Mouse (Mus musculus): ENCODE results near the gene Disc1. TPM values are rescaled to one million over a fixed set of nuclear protein-coding genes. Genes with fewer than 3 reads are reported as not detected.

Disc1 gene
- total RNA-seq, 2 experiments from 2014 or later, result 1.1 to 1.2 TPM

- peak; percentile 83 for ATAC-seq (replicated peaks; ENCODE audit: poor library complexity)
Measured at GRCm38 (mm10) chr8:125066913-125067595, 13.1 kb downstream of the Disc1 start.

- peak; percentile 59 for ATAC-seq (replicated peaks; ENCODE audit: poor library complexity)
Measured at GRCm38 (mm10) chr8:125067596-125067960, 13.6 kb downstream of the Disc1 start.

- ATAC-seq (replicated peaks; ENCODE audit: poor library complexity), result peak; percentile 25
Measured at GRCm38 (mm10) chr8:125068146-125068905, 14.3 kb downstream of the Disc1 start.

- ATAC-seq (replicated peaks; ENCODE audit: poor library complexity), result no peak
Measured at GRCm38 (mm10) chr8:125069304-125069703, 15.3 kb downstream of the Disc1 start.

- no peak for ATAC-seq (replicated peaks; ENCODE audit: poor library complexity)
Measured at GRCm38 (mm10) chr8:125069733-125070132, 15.7 kb downstream of the Disc1 start.

GRCm38 (mm10) chr8:125074141-125074540 is 20.1 kb downstream of the Disc1 start:
- ATAC-seq (replicated peaks; ENCODE audit: poor library complexity), result no peak

GRCm38 (mm10) chr8:125074581-125074980 is 20.6 kb downstream of the Disc1 start:
- no peak for ATAC-seq (replicated peaks; ENCODE audit: poor library complexity)

- no peak for ATAC-seq (replicated peaks; ENCODE audit: poor library complexity)
Measured at GRCm38 (mm10) chr8:125075389-125075788, 21.4 kb downstream of the Disc1 start.

- ATAC-seq (replicated peaks; ENCODE audit: poor library complexity), result no peak
Measured at GRCm38 (mm10) chr8:125077326-125077725, 23.3 kb downstream of the Disc1 start.

- no peak for ATAC-seq (replicated peaks; ENCODE audit: poor library complexity)
Measured at GRCm38 (mm10) chr8:125078771-125079384, 24.9 kb downstream of the Disc1 start.

GRCm38 (mm10) chr8:125080388-125081344 is 26.7 kb downstream of the Disc1 start:
- ATAC-seq (replicated peaks; ENCODE audit: poor library complexity), result no peak

- ATAC-seq (replicated peaks; ENCODE audit: poor library complexity), result no peak
Measured at GRCm38 (mm10) chr8:125083746-125084145, 29.8 kb downstream of the Disc1 start.

GRCm38 (mm10) chr8:125084523-125084922 is 30.5 kb downstream of the Disc1 start:
- no peak for ATAC-seq (replicated peaks; ENCODE audit: poor library complexity)

- ATAC-seq (replicated peaks; ENCODE audit: poor library complexity), result 0 out of 2 replicates have a peak, but pooled peaks have one; percentile 31
Measured at GRCm38 (mm10) chr8:125090889-125091740, 37.1 kb downstream of the Disc1 start.

- ATAC-seq (replicated peaks; ENCODE audit: poor library complexity), result no peak
Measured at GRCm38 (mm10) chr8:125097140-125097539, 43.1 kb downstream of the Disc1 start.

GRCm38 (mm10) chr8:125098050-125098449 is 44.1 kb downstream of the Disc1 start:
- no peak for ATAC-seq (replicated peaks; ENCODE audit: poor library complexity)

GRCm38 (mm10) chr8:125102303-125102702 is 48.3 kb downstream of the Disc1 start:
- no peak for ATAC-seq (replicated peaks; ENCODE audit: poor library complexity)

GRCm38 (mm10) chr8:125113171-125113570 is 59.2 kb downstream of the Disc1 start:
- no peak for ATAC-seq (replicated peaks; ENCODE audit: poor library complexity)

GRCm38 (mm10) chr8:125113831-125114230 is 59.8 kb downstream of the Disc1 start:
- no peak for ATAC-seq (replicated peaks; ENCODE audit: poor library complexity)

GRCm38 (mm10) chr8:125115321-125115720 is 61.3 kb downstream of the Disc1 start:
- ATAC-seq (replicated peaks; ENCODE audit: poor library complexity), result no peak

Data from megakaryocyte progenitor cell, adult 5-6 weeks (primary cell).